Mouse (Mus musculus) cerebellum, adult 2 months (tissue): ENCODE data around the gene Gm49325.

Experiments
- CTCF ChIP-seq: fragments of 200-500 bp; IDR thresholded peaks from 2 replicates; pipeline ENCODE4 v1.5.1; 2011; ENCODE audit warnings: low read depth, mild to moderate bottlenecking, control low read depth, low read length, moderate library complexity, borderline replicate concordance; ENCODE audit not compliant: insufficient read depth
- POLR2A ChIP-seq: fragments of 200-500 bp; IDR thresholded peaks from 2 replicates; pipeline ENCODE4 v1.6.1; 2011; ENCODE audit warnings: low read length, control low read depth, borderline replicate concordance; ENCODE audit not compliant: insufficient read depth

- TF ChIP-seq CTCF (no peak), POLR2A (no peak)
Observed at GRCm38 (mm10) chr10:77613409-77613808, 7.4 kb downstream of the Gm49325 start.
